Mouse (Mus musculus) forebrain, embryonic 11.5 days (tissue): Measurements from ENCODE around the gene Kbtbd2. TPM values are rescaled to one million over a fixed set of nuclear protein-coding genes. Genes with fewer than 3 reads are reported as not detected.

Experiments used
- polyA plus RNA-seq: library from polyadenylated mRNA; unstranded; fragments of >200 nt; fragmentation: Nextera tagmentation; extraction: Ambion mirVana; gene quantifications from 2 replicates; pipeline ENCODE4 v1.2.1, GENCODE M21; 2014

Gene Kbtbd2
- polyA plus RNA-seq, 1 experiment from 2014 or later = 40.1 TPM

Other genes with a start within 250 kb of the Kbtbd2 start
- gene Pde1c, start 228.7 kb downstream of the Kbtbd2 start, polyA plus RNA-seq = 4.6 and 6.2 TPM in 2 replicates
- 194 and 245 TPM in 2 replicates for gene Lsm5, start 93.1 kb downstream of the Kbtbd2 start, polyA plus RNA-seq
- gene Avl9, start 82.9 kb downstream of the Kbtbd2 start, polyA plus RNA-seq = 29.6 and 32.2 TPM in 2 replicates
- gene Fkbp9, start 34.2 kb upstream of the Kbtbd2 start, polyA plus RNA-seq = 56.7 and 64.6 TPM in 2 replicates
- 67.2 and 75.4 TPM in 2 replicates for gene Nt5c3, start 126.1 kb upstream of the Kbtbd2 start, polyA plus RNA-seq
- 0.27 and 0.68 TPM in 2 replicates for gene Vmn1r4, start 126.2 kb upstream of the Kbtbd2 start, polyA plus RNA-seq
- gene Vmn1r5, start 172.5 kb upstream of the Kbtbd2 start, polyA plus RNA-seq = not detected in 2 replicates
- gene Vmn1r6, start 199.4 kb upstream of the Kbtbd2 start, polyA plus RNA-seq = not detected in 2 replicates
- gene Vmn1r7, start 227.5 kb upstream of the Kbtbd2 start, polyA plus RNA-seq = not detected in 2 replicates
- gene Vmn1r8, start 234.5 kb upstream of the Kbtbd2 start, polyA plus RNA-seq = not detected in 2 replicates